Mouse (Mus musculus): ENCODE measurements around the gene C8a. TPM values are rescaled to one million over a fixed set of nuclear protein-coding genes. Genes with fewer than 3 reads are reported as not detected.

The C8a gene
- total RNA-seq (2014; fragmentation: Nextera tagmentation) (not detected in 2 replicates), total RNA-seq (2017) (not detected in 2 replicates), polyA plus RNA-seq (2012) (not detected in 2 replicates)

- no peak for DNase-seq (ENCODE audit: low spot score)
- TF ChIP-seq POLR2AphosphoS5 (IDR thresholded peaks at IDR 0.05; ENCODE audit: insufficient replicate concordance, low read depth, low read length): no peak
- H3K9me3 ChIP-seq (replicated peaks): peaks cover 28% of the 10 kb centered on the region
- no peak for ATAC-seq (ENCODE audit: extremely low read depth, insufficient number of reproducible peaks, low FRiP score, poor library complexity, severe bottlenecking)
- H3K4me1 ChIP-seq (ENCODE audit: insufficient read depth, low read depth, low read length): no peaks in the 10 kb centered on the region
- H3K4me3 ChIP-seq (ENCODE audit: low read depth, low read length): no peak within 1 kb of the TSS
- H3K36me3 ChIP-seq (replicated peaks): no peaks in the 10 kb centered on the region
- no peaks in the 10 kb centered on the region for H3K27me3 ChIP-seq (ENCODE audit: insufficient read depth, low read length)
These were observed at the start of gene C8a for GRCm38 (mm10) chr4:104876323-104876722. TSS of gene C8a (minus strand) at chr4:104876398.

GRCm38 (mm10) chr4:104925383-104925782 lies 49.2 kb upstream of the C8a start:
- no peaks in the 10 kb centered on the region for H3K4me1 ChIP-seq (ENCODE audit: insufficient read depth, low read depth, low read length)
- H3K27me3 ChIP-seq (ENCODE audit: insufficient read depth, low read length): no peaks in the 10 kb centered on the region
- no peak overlapping the region for H3K4me3 ChIP-seq (ENCODE audit: low read depth, low read length)
- ATAC-seq (ENCODE audit: extremely low read depth, insufficient number of reproducible peaks, low FRiP score, poor library complexity, severe bottlenecking): no peak
- TF ChIP-seq CTCF (IDR thresholded peaks at IDR 0.05; ENCODE audit: low read depth, low read length): no peak
- TF ChIP-seq GATA1 (IDR thresholded peaks at IDR 0.05; ENCODE audit: borderline replicate concordance, low read length): no peak
- no peak for TF ChIP-seq POLR2AphosphoS5 (IDR thresholded peaks at IDR 0.05; ENCODE audit: insufficient replicate concordance, low read depth, low read length)
- no peak for TF ChIP-seq TAL1 (conservative IDR thresholded peaks at IDR 0.05; ENCODE audit: low read depth, low read length)
- no peak for DNase-seq (ENCODE audit: low spot score)
- H3K9me3 ChIP-seq (replicated peaks): peaks cover 31% of the 10 kb centered on the region
- no peaks in the 10 kb centered on the region for H3K36me3 ChIP-seq (replicated peaks)

- Histone ChIP-seq H3K27me3 (ENCODE audit: insufficient read depth, low read length) (no peaks in the 10 kb centered on the region), H3K36me3 (replicated peaks) (no peaks in the 10 kb centered on the region), H3K4me1 (ENCODE audit: insufficient read depth, low read depth, low read length) (no peaks in the 10 kb centered on the region), H3K9me3 (replicated peaks) (peaks cover 59% of the 10 kb centered on the region), H3K4me3 (ENCODE audit: low read depth, low read length) (no peak overlapping the region)
- ATAC-seq (ENCODE audit: extremely low read depth, insufficient number of reproducible peaks, low FRiP score, poor library complexity, severe bottlenecking) (no peak), DNase-seq (ENCODE audit: low spot score) (no peak)
- no peak for TF ChIP-seq CTCF (IDR thresholded peaks at IDR 0.05; ENCODE audit: low read depth, low read length)
These were observed 41.8 kb upstream of the C8a start for GRCm38 (mm10) chr4:104918017-104918416.

- no peaks in the 10 kb centered on the region for H3K36me3 ChIP-seq (replicated peaks)
- TF ChIP-seq TAL1 (conservative IDR thresholded peaks at IDR 0.05; ENCODE audit: low read depth, low read length) (no peak), POLR2AphosphoS5 (IDR thresholded peaks at IDR 0.05; ENCODE audit: insufficient replicate concordance, low read depth, low read length) (no peak), GATA1 (IDR thresholded peaks at IDR 0.05; ENCODE audit: borderline replicate concordance, low read length) (no peak), CTCF (IDR thresholded peaks at IDR 0.05; ENCODE audit: low read depth, low read length) (no peak)
- no peaks in the 10 kb centered on the region for H3K4me1 ChIP-seq (ENCODE audit: insufficient read depth, low read depth, low read length)
- H3K4me3 ChIP-seq (ENCODE audit: low read depth, low read length): no peak overlapping the region
- no peak for DNase-seq (ENCODE audit: low spot score)
- no peak for ATAC-seq (ENCODE audit: extremely low read depth, insufficient number of reproducible peaks, low FRiP score, poor library complexity, severe bottlenecking)
- H3K27me3 ChIP-seq (ENCODE audit: insufficient read depth, low read length): no peaks in the 10 kb centered on the region
- H3K9me3 ChIP-seq (replicated peaks): peaks cover 64% of the 10 kb centered on the region
These were observed 38.6 kb upstream of the C8a start for GRCm38 (mm10) chr4:104914711-104915247.

- no peak for TF ChIP-seq GATA2 (IDR thresholded peaks at IDR 0.05; ENCODE audit: borderline replicate concordance, low read depth, low read length)
- no peak for TF ChIP-seq TAL1 (conservative IDR thresholded peaks at IDR 0.05; ENCODE audit: low read depth, low read length)
- TF ChIP-seq CTCF (IDR thresholded peaks at IDR 0.05; ENCODE audit: low read depth, low read length): no peak
- no peak for TF ChIP-seq POLR2AphosphoS5 (IDR thresholded peaks at IDR 0.05; ENCODE audit: insufficient replicate concordance, low read depth, low read length)
- Histone ChIP-seq H3K4me1 (ENCODE audit: insufficient read depth, low read depth, low read length) (no peaks in the 10 kb centered on the region), H3K4me3 (ENCODE audit: low read depth, low read length) (no peak within 1 kb of the TSS), H3K27me3 (ENCODE audit: insufficient read depth, low read length) (no peaks in the 10 kb centered on the region), H3K36me3 (replicated peaks) (no peaks in the 10 kb centered on the region), H3K9me3 (replicated peaks) (peaks cover 65% of the 10 kb centered on the region)
- DNase-seq (ENCODE audit: low spot score) (no peak), ATAC-seq (ENCODE audit: extremely low read depth, insufficient number of reproducible peaks, low FRiP score, poor library complexity, severe bottlenecking) (no peak)
These were observed 37.3 kb upstream of the C8a start, which contains the start of gene Fyb2 for GRCm38 (mm10) chr4:104913291-104914129. TSS of gene Fyb2 (plus strand) at chr4:104913456.

GRCm38 (mm10) chr4:104911685-104912084 lies 35.5 kb upstream of the C8a start:
- H3K4me1 ChIP-seq (ENCODE audit: insufficient read depth, low read depth, low read length): no peaks in the 10 kb centered on the region
- DNase-seq (ENCODE audit: low spot score): no peak
- TF ChIP-seq CTCF (IDR thresholded peaks at IDR 0.05; ENCODE audit: low read depth, low read length) (no peak), TAL1 (conservative IDR thresholded peaks at IDR 0.05; ENCODE audit: low read depth, low read length) (no peak), POLR2AphosphoS5 (IDR thresholded peaks at IDR 0.05; ENCODE audit: insufficient replicate concordance, low read depth, low read length) (no peak), GATA1 (IDR thresholded peaks at IDR 0.05; ENCODE audit: borderline replicate concordance, low read length) (no peak), GATA2 (IDR thresholded peaks at IDR 0.05; ENCODE audit: borderline replicate concordance, low read depth, low read length) (no peak)
- peaks cover 55% of the 10 kb centered on the region for H3K9me3 ChIP-seq (replicated peaks)
- no peaks in the 10 kb centered on the region for H3K27me3 ChIP-seq (ENCODE audit: insufficient read depth, low read length)
- ATAC-seq (ENCODE audit: extremely low read depth, insufficient number of reproducible peaks, low FRiP score, poor library complexity, severe bottlenecking): no peak
- no peak overlapping the region for H3K4me3 ChIP-seq (ENCODE audit: low read depth, low read length)
- H3K36me3 ChIP-seq (replicated peaks): no peaks in the 10 kb centered on the region
